Mouse (Mus musculus) olfactory bulb, adult 2 months (tissue): ENCODE results near the gene Sugp2. TPM values are rescaled to one million over a fixed set of nuclear protein-coding genes. Genes with fewer than 3 reads are reported as not detected.
A peak's percentile ranks its signal among the peaks of the same experiment; 100 is the strongest.

Source experiments
- H3K27ac ChIP-seq: fragments of 200-500 bp; 2 replicates; pipeline ENCODE4 v1.5.1; 2012; ENCODE audit warnings: low read depth, low read length; ENCODE audit not compliant: insufficient read depth
- H3K4me1 ChIP-seq: fragments of 200-500 bp; 2 replicates; pipeline ENCODE4 v1.6.1; 2012; ENCODE audit warnings: low read length; ENCODE audit not compliant: control insufficient read depth, insufficient read depth
- H3K4me3 ChIP-seq: fragments of 200-500 bp; 2 replicates; pipeline ENCODE4 v1.5.1; 2012; ENCODE audit warnings: mild to moderate bottlenecking, low read depth, low read length, moderate library complexity; ENCODE audit not compliant: insufficient read depth
- CTCF ChIP-seq: fragments of 200-500 bp; IDR thresholded peaks from 2 replicates; pipeline ENCODE4 v1.5.1; 2012; ENCODE audit warnings: low read depth, mild to moderate bottlenecking, low read length, moderate library complexity; ENCODE audit not compliant: insufficient read depth
- POLR2A ChIP-seq: fragments of 200-500 bp; IDR thresholded peaks from 2 replicates; pipeline ENCODE4 v1.6.1; 2012; ENCODE audit warnings: mild to moderate bottlenecking, low read depth, low read length, moderate library complexity; ENCODE audit not compliant: insufficient read depth
- WGBS: fragments of 180-500 bp; shearing (Covaris S2); methylation state at CpG from one replicate; pipeline ENCODE4 v1.1.7; 2018; 5-methylcytosine and 5-hydroxymethylcytosine counted together
- polyA plus RNA-seq: library from polyadenylated mRNA; stranded (reverse); fragments of >200 nt; gene quantifications from 2 replicates; pipeline ENCODE4 v1.2.4, GENCODE M21; 2012; ENCODE audit warnings: low replicate concordance; ENCODE audit not compliant: missing spikeins, insufficient read depth, insufficient read length

Gene Sugp2
- not detected in 2 replicates for polyA plus RNA-seq

GRCm38 (mm10) chr8:70234080-70234780, at the start of gene Sugp2, which contains the start of gene Armc6:
Gene Sugp2, plus strand, starts transcription at chr8:70234226.
Gene Armc6, minus strand, starts transcription at chr8:70234466.
- no peaks in the 10 kb centered on the region for H3K4me1 ChIP-seq
- peak within 1 kb of the TSS; percentile 97 for H3K27ac ChIP-seq
- TF ChIP-seq POLR2A, result peak; percentile 74
- TF ChIP-seq CTCF, result no peak
- peak within 1 kb of the TSS; percentile 56 for H3K4me3 ChIP-seq
- under 1% methylated on average over 67 of the region's 67 CpGs for WGBS

DNA sequence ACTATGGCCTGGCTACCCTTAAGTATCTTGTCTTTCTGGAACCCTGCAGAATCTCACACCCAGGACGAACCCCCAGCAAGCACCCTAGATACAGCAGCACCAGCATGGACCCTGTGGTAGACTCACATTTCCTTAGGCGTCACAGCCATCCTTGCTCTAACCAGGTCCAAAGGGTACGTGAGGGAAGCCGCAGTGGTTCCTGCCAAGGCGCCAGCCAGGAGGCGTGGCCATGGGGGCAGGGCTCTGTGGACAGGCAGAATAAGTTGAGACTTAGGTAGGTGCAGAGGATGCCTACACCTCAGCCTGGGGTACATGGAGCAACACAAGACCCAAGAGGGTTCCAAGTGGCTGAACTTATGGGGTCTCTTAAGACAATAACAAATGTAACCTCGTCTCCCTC, 45.3 kb upstream of the Sugp2 start:
- TF ChIP-seq POLR2A (no peak), CTCF (no peak)
- H3K4me1 ChIP-seq, result no peaks in the 10 kb centered on the region
- no peak overlapping the region for H3K27ac ChIP-seq
- 78% methylated on average over 7 of the region's 7 CpGs for WGBS
- H3K4me3 ChIP-seq, result no peak overlapping the region

DNA sequence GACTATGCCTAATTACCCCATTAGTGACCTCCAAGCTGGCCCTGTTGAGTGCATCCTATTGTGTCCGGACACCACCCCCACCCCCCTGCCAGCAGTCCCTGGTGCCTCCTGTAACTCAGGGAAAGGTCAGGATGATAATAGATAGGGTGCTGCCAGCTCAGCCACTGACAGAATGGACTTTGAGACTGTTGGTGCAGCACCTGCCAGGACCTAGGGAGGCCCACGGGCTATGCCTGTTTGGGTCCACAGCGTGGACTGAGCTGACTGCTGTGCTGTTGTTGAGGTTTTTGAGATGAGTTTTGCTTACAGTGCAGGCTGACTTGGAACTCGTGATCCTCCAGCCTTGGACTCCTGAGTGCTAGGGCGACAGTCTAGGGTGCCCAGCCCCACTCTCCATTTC, 40.8 kb upstream of the Sugp2 start:
- Histone ChIP-seq H3K4me3 (no peak overlapping the region), H3K4me1 (peaks cover 8% of the 10 kb centered on the region), H3K27ac (no peak overlapping the region)
- no peak for TF ChIP-seq POLR2A
- WGBS, result 78% methylated on average over 5 of the region's 5 CpGs

DNA sequence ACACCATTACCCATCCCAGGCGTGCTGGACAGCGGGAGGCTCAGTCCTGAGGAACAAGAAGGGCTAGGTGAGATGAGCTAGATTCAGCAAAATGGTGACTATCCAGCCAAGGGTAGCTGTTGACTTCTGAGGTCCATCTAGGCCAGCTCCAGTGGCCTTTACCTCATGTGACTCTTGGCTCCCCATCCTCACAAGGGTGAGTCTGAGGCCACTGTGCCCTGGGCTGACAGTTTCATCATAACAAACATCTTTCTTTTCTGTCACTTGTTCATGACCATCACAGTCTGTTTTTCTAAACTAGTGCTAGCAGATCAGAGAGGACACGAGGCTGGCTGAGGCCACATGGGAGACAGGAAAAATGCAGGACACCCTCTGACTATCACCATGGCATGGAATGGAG, 39.8 kb upstream of the Sugp2 start:
- TF ChIP-seq POLR2A (no peak), CTCF (no peak)
- no peak overlapping the region for H3K4me3 ChIP-seq
- no peak overlapping the region for H3K27ac ChIP-seq
- 86% methylated on average over 3 of the region's 3 CpGs for WGBS
- H3K4me1 ChIP-seq, result peaks cover 10% of the 10 kb centered on the region

GRCm38 (mm10) chr8:70195762-70196161, 38.3 kb upstream of the Sugp2 start:
- H3K27ac ChIP-seq, result no peak overlapping the region
- peaks cover 24% of the 10 kb centered on the region for H3K4me1 ChIP-seq
- TF ChIP-seq CTCF, result no peak
- TF ChIP-seq POLR2A, result no peak
- 93% methylated on average over 2 of the region's 2 CpGs for WGBS
- no peak overlapping the region for H3K4me3 ChIP-seq

DNA sequence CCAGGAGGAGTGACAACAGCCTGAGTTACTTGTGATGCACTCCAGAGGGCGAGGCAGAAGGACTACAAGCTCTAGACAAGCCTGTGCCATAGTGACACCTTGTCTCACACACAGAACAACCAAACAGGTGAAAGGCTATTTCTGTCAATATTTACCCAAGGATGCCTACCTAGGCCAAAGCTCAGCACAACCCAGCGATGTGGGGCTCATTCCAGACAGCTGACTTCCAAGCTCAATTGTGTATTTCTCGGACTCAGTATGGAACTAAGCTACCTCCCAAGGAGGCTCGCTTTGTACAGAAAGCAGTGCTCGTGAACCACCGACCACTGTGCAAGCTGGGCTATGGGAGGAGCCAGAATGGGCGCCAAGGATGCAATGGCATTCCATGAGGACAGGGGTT, 36.4 kb upstream of the Sugp2 start:
- no peak for TF ChIP-seq CTCF
- Histone ChIP-seq H3K4me1 (peaks cover 33% of the 10 kb centered on the region), H3K27ac (no peak overlapping the region), H3K4me3 (no peak overlapping the region)
- WGBS, result 51% methylated on average over 7 of the region's 7 CpGs

DNA sequence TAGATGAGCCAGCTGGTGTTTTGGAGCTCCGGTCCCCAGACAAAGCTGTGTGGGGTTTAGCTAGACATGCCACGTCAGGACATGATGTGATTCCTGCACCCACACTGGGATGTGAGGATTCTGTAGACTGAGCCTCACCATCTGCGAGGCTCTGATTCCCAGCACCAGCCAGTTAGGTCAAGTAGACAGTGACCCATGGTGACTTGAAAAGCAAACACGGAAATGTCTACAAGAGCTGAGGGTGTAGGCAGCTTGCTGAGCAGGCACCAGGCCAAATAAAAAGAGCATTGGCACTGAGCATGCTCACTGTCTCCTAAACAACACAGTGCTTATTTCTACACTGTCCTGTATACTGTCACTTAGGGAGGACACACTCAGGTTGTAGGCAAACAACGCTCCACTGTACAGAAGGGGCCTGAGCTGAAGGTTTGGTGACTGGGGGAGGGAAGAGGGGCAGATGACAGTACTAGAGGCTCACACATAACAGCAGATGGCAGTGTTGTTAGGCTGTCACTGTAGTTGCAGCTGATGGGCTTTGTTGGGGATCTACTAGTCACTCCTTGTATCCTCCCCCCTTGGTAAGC, 33.8 kb upstream of the Sugp2 start:
- no peak for TF ChIP-seq POLR2A
- no peak for TF ChIP-seq CTCF
- Histone ChIP-seq H3K4me1 (peaks cover 38% of the 10 kb centered on the region), H3K4me3 (no peak overlapping the region), H3K27ac (peak overlapping the region; percentile 72)
- 19% methylated on average over 5 of the region's 5 CpGs for WGBS

DNA sequence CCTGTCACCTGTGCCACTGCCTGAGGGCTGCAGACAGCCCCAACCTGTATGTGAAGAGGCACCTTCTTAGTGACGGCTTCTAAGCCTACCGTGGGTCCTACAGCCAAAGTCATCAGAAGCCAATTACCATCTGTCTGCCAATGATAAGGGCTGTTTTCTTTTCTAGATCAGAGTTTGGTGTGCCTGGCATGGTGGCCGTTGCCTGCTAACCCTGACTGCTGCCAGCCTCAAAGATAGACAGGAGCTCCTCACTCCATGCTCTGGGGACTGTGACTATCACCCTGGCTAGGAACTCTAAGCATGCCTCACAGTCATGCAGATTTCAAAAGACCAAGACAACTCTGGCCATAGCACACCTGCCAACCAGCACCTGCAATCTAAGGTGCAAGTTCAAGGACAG, 32.6 kb upstream of the Sugp2 start:
- no peak overlapping the region for H3K27ac ChIP-seq
- no peak overlapping the region for H3K4me3 ChIP-seq
- peaks cover 38% of the 10 kb centered on the region for H3K4me1 ChIP-seq
- 88% methylated on average over 3 of the region's 3 CpGs for WGBS
- TF ChIP-seq POLR2A (no peak), CTCF (no peak)

- TF ChIP-seq POLR2A (no peak), CTCF (no peak)
- Histone ChIP-seq H3K27ac (no peak overlapping the region), H3K4me3 (no peak overlapping the region), H3K4me1 (peaks cover 32% of the 10 kb centered on the region)
- WGBS, result 69% methylated on average over 4 of the region's 4 CpGs
Measured at GRCm38 (mm10) chr8:70203072-70203471, 31.0 kb upstream of the Sugp2 start.

DNA sequence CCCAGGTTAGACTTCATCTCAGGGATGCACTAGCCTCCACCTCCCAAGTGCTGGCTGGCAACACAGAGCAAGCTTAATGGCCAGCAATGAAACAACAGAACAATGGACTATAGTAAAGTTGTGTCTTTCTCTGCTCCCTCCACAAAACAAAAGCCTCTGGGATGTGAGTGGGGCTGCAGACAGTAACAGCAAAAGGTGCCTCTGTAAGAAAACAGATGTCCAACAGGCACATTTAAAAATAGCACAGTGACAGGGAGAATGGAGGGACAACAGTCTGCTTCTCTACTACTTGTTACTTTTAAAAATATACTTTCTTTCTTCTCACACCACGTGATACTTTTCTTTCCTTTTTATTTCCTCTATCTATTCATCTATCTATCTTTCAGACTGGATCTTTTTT, 29.3 kb upstream of the Sugp2 start:
- Histone ChIP-seq H3K27ac (no peak overlapping the region), H3K4me3 (no peak overlapping the region), H3K4me1 (peaks cover 24% of the 10 kb centered on the region)
- WGBS, result 63% methylated on average over 1 of the region's 1 CpGs
- TF ChIP-seq CTCF (no peak), POLR2A (no peak)
